Mouse (Mus musculus): ENCODE results near the gene Tctex1d4. TPM values are rescaled to one million over a fixed set of nuclear protein-coding genes. Genes with fewer than 3 reads are reported as not detected.

Tctex1d4 gene
- total RNA-seq, 1 experiment, result 0.49 TPM

DNA sequence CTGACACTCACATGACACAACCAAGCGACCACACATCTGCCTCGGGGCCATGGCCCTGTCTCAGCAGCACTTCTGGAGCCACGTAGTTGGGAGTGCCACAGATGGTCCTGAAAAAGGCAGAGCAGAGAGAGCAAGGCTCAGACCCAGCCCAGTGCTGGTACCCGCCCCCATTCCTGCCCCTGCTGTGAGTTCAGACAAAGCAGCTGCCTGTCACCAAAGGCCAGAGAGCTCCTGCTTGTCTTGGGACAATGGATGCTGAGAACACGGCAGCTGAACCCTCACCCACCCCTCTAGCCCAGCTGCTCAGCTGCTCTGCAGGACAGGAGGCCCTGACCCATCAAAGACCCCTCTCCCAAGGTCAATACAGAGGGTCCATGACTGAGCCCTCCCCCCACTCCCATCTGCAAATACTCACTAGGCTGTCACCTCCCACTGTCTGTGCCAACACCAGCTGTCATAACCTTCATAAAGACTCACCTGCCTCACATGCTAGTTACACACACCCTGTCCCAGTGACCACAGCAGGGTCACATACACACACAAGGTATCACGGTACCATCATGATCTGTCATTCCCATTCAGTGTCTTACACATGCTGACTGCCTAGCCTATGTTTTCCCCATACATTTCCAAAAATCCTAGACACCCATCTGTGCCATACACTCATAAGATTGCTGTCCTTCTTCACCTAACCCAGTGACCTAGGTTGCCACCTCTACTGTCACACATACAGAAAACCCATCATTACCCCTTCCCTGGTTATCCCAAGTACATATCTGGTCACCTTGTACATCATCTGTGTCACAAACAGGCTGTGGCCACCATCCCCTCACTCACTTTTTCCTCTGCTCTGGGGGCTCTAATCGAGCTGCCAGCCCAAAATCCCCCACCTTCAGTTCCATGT, 5.5 kb downstream of the Tctex1d4 start:
- peak; percentile 76 for DNase-seq (ENCODE audit: low read depth, low spot score)
- in situ Hi-C loops (cut with MboI; ENCODE audit: low sequenced_read_pairs in 2 of 2, unreplicated experiment in 2 of 2), result loop anchor here in 1 of 2 experiments (25.0 kb wide), 1 partner anchor 320 kb away; the partner anchor contains the start of genes Hpdl, Mutyh and Toe1
- Histone ChIP-seq H3K36me3 (ENCODE audit: control insufficient read depth, insufficient read depth, low read length, poor library complexity, severe bottlenecking) (peaks cover 37% of the 10 kb centered on the region), H3K4me3 (ENCODE audit: insufficient read depth in 1 of 2, low read depth in 1 of 2, low read length in 2 of 2, poor library complexity in 1 of 2, severe bottlenecking in 1 of 2) (peak overlapping the region; percentile 84 to 89), H3K27ac (ENCODE audit: insufficient read depth, low read depth, low read length, poor library complexity, severe bottlenecking) (no peak overlapping the region), H3K9ac (ENCODE audit: insufficient read depth, low read depth, low read length, poor library complexity, severe bottlenecking) (peak overlapping the region; percentile 12; the same call in 1 of the 2 replicates), H3K4me1 (ENCODE audit: control insufficient read depth in 2 of 2, insufficient read depth in 2 of 2, low read length in 2 of 2, poor library complexity in 1 of 2) (peaks cover 8 to 48% of the 10 kb centered on the region in 2 experiments; a peak in 3 of 4 replicates), H3K9me3 (ENCODE audit: control insufficient read depth, insufficient read depth, low read depth, low read length) (no peaks in the 10 kb centered on the region)
- no peak for TF ChIP-seq CHD2 (IDR thresholded peaks at IDR 0.05; ENCODE audit: low read depth, low read length)

GRCm38 (mm10) chr4:117132794-117133143, 6.2 kb downstream of the Tctex1d4 start:
- DNase-seq (ENCODE audit: low read depth, low spot score), result no peak
- in situ Hi-C loops (cut with MboI; ENCODE audit: low sequenced_read_pairs in 2 of 2, unreplicated experiment in 2 of 2), result loop anchor here in 1 of 2 experiments (25.0 kb wide), 1 partner anchor 320 kb away; the partner anchor contains the start of genes Hpdl, Mutyh and Toe1
- H3K9me3 ChIP-seq (ENCODE audit: control insufficient read depth, insufficient read depth, low read depth, low read length), result no peaks in the 10 kb centered on the region
- H3K4me3 ChIP-seq (ENCODE audit: insufficient read depth in 1 of 2, low read depth in 1 of 2, low read length in 2 of 2, poor library complexity in 1 of 2, severe bottlenecking in 1 of 2), result peak overlapping the region; percentile 84 to 89
- peak overlapping the region; percentile 12; the same call in 1 of the 2 replicates for H3K9ac ChIP-seq (ENCODE audit: insufficient read depth, low read depth, low read length, poor library complexity, severe bottlenecking)
- H3K4me1 ChIP-seq (ENCODE audit: control insufficient read depth in 2 of 2, insufficient read depth in 2 of 2, low read length in 2 of 2, poor library complexity in 1 of 2), result peaks cover 6 to 48% of the 10 kb centered on the region in 2 experiments; a peak in 3 of 4 replicates
- peaks cover 34% of the 10 kb centered on the region for H3K36me3 ChIP-seq (ENCODE audit: control insufficient read depth, insufficient read depth, low read length, poor library complexity, severe bottlenecking)
- TF ChIP-seq HCFC1 (IDR thresholded peaks at IDR 0.05; ENCODE audit: borderline replicate concordance, insufficient read depth, low read length), result no peak
- H3K27ac ChIP-seq (ENCODE audit: insufficient read depth, low read depth, low read length, poor library complexity, severe bottlenecking), result no peak overlapping the region

GRCm38 (mm10) chr4:117133366-117133796, 6.8 kb downstream of the Tctex1d4 start:
- Histone ChIP-seq H3K36me3 (ENCODE audit: control insufficient read depth, insufficient read depth, low read length, poor library complexity, severe bottlenecking) (peaks cover 28% of the 10 kb centered on the region), H3K4me1 (ENCODE audit: control insufficient read depth in 2 of 2, insufficient read depth in 2 of 2, low read length in 2 of 2, poor library complexity in 1 of 2) (peaks cover 6 to 46% of the 10 kb centered on the region in 2 experiments; a peak in 3 of 4 replicates), H3K9ac (ENCODE audit: insufficient read depth, low read depth, low read length, poor library complexity, severe bottlenecking) (peak overlapping the region; percentile 87), H3K27ac (ENCODE audit: insufficient read depth, low read depth, low read length, poor library complexity, severe bottlenecking) (no peak overlapping the region), H3K9me3 (ENCODE audit: control insufficient read depth, insufficient read depth, low read depth, low read length) (no peaks in the 10 kb centered on the region), H3K4me3 (ENCODE audit: insufficient read depth in 1 of 2, low read depth in 1 of 2, low read length in 2 of 2, poor library complexity in 1 of 2, severe bottlenecking in 1 of 2) (peak overlapping the region; percentile 84 to 89)
- no peak for DNase-seq (ENCODE audit: low read depth, low spot score)
- TF ChIP-seq MAFK (IDR thresholded peaks at IDR 0.05; ENCODE audit: insufficient read depth, low read depth, low read length), result no peak
- TF ChIP-seq ZC3H11A (IDR thresholded peaks at IDR 0.05; ENCODE audit: borderline replicate concordance, low read depth, low read length), result no peak
- no peak for TF ChIP-seq ZNF384 (IDR thresholded peaks at IDR 0.05; ENCODE audit: low read depth, low read length)
- TF ChIP-seq CHD2 (IDR thresholded peaks at IDR 0.05; ENCODE audit: low read depth, low read length), result no peak
- no peak for TF ChIP-seq HCFC1 (IDR thresholded peaks at IDR 0.05; ENCODE audit: borderline replicate concordance, insufficient read depth, low read length)
- in situ Hi-C loops (cut with MboI; ENCODE audit: low sequenced_read_pairs in 2 of 2, unreplicated experiment in 2 of 2), result loop anchor here in 1 of 2 experiments (25.0 kb wide), 1 partner anchor 321 kb away; the partner anchor contains the start of genes Hpdl, Mutyh and Toe1

GRCm38 (mm10) chr4:117133817-117134600, 7.4 kb downstream of the Tctex1d4 start, which contains the start of gene Plk3:
Gene Plk3 (minus strand): TSS chr4:117133963.
- no peak within 1 kb of the TSS for H3K27ac ChIP-seq (ENCODE audit: insufficient read depth, low read depth, low read length, poor library complexity, severe bottlenecking)
- H3K4me1 ChIP-seq (ENCODE audit: control insufficient read depth in 2 of 2, insufficient read depth in 2 of 2, low read length in 2 of 2, poor library complexity in 1 of 2), result peaks cover 6 to 46% of the 10 kb centered on the region in 2 experiments; a peak in 3 of 4 replicates
- DNase-seq (ENCODE audit: low read depth, low spot score), result peak; percentile 99
- H3K9me3 ChIP-seq (ENCODE audit: control insufficient read depth, insufficient read depth, low read depth, low read length), result no peaks in the 10 kb centered on the region
- TF ChIP-seq ZNF384 (IDR thresholded peaks at IDR 0.05; ENCODE audit: low read depth, low read length) (no peak), MAFK (IDR thresholded peaks at IDR 0.05; ENCODE audit: insufficient read depth, low read depth, low read length) (no peak), HCFC1 (IDR thresholded peaks at IDR 0.05; ENCODE audit: borderline replicate concordance, insufficient read depth, low read length) (no peak), CHD2 (IDR thresholded peaks at IDR 0.05; ENCODE audit: low read depth, low read length) (no peak), ZC3H11A (IDR thresholded peaks at IDR 0.05; ENCODE audit: borderline replicate concordance, low read depth, low read length) (no peak)
- H3K9ac ChIP-seq (ENCODE audit: insufficient read depth, low read depth, low read length, poor library complexity, severe bottlenecking), result peak within 1 kb of the TSS; percentile 87
- H3K4me3 ChIP-seq (ENCODE audit: insufficient read depth in 1 of 2, low read depth in 1 of 2, low read length in 2 of 2, poor library complexity in 1 of 2, severe bottlenecking in 1 of 2), result peak within 1 kb of the TSS; percentile 84 to 89
- in situ Hi-C loops (cut with MboI; ENCODE audit: low sequenced_read_pairs in 2 of 2, unreplicated experiment in 2 of 2), result loop anchor here in 1 of 2 experiments (25.0 kb wide), 1 partner anchor 322 kb away; the partner anchor contains the start of genes Hpdl, Mutyh and Toe1
- peaks cover 22% of the 10 kb centered on the region for H3K36me3 ChIP-seq (ENCODE audit: control insufficient read depth, insufficient read depth, low read length, poor library complexity, severe bottlenecking)

All from ES-E14 (cell line).